Mouse (Mus musculus) forebrain, embryonic 15.5 days (tissue): ENCODE measurements around the gene Tpte. TPM values are rescaled to one million over a fixed set of nuclear protein-coding genes. Genes with fewer than 3 reads are reported as not detected.

Experiments used
- ATAC-seq: fragments of 200-750 bp; cut with Nextera tagmentation; replicated peaks from 2 replicates; pipeline ENCODE4 v1.8.0; 2017; ENCODE audit warnings: mild to moderate bottlenecking, moderate TSS enrichment, moderate library complexity
- H3K27ac ChIP-seq: fragments of 300-500 bp; sonication (generic); replicated peaks from 2 replicates; pipeline ENCODE4 v1.5.1; 2015; ENCODE audit warnings: mild to moderate bottlenecking, inconsistent platforms
- H3K27me3 ChIP-seq: fragments of 300-500 bp; sonication (generic); 2 replicates; pipeline ENCODE4 v1.6.1; 2015; ENCODE audit warnings: inconsistent platforms
- H3K36me3 ChIP-seq: fragments of 300-500 bp; sonication (generic); 2 replicates; pipeline ENCODE4 v1.6.1; 2015; ENCODE audit warnings: mild to moderate bottlenecking, inconsistent platforms
- H3K4me1 ChIP-seq: fragments of 300-500 bp; sonication (generic); 2 replicates; pipeline ENCODE4 v1.6.1; 2015; ENCODE audit warnings: inconsistent platforms
- H3K4me2 ChIP-seq: fragments of 300-500 bp; sonication (generic); replicated peaks from 2 replicates; pipeline ENCODE4 v1.6.1; 2015; ENCODE audit warnings: mild to moderate bottlenecking, inconsistent platforms
- H3K4me3 ChIP-seq: fragments of 300-500 bp; sonication (generic); 2 replicates; pipeline ENCODE4 v1.5.1; 2015; ENCODE audit warnings: mild to moderate bottlenecking, inconsistent platforms
- H3K9ac ChIP-seq: fragments of 300-500 bp; sonication (generic); replicated peaks from 2 replicates; pipeline ENCODE4 v1.6.1; 2015; ENCODE audit warnings: mild to moderate bottlenecking, inconsistent platforms
- H3K9me3 ChIP-seq: fragments of 300-500 bp; sonication (generic); 2 replicates; pipeline ENCODE4 v1.6.1; 2016; ENCODE audit warnings: inconsistent platforms
- WGBS: fragments of 180-500 bp; shearing (Covaris S2); methylation state at CpG from one replicate; pipeline ENCODE4 v1.1.7; 2015; ENCODE audit warnings: mixed read lengths; 5-methylcytosine and 5-hydroxymethylcytosine counted together
- polyA plus RNA-seq: library from polyadenylated mRNA; unstranded; fragments of >200 nt; fragmentation: Nextera tagmentation; extraction: Ambion mirVana; gene quantifications from 2 replicates; pipeline ENCODE4 v1.2.1, GENCODE M21; 2015

Tpte gene
- polyA plus RNA-seq = not detected in 2 replicates

GRCm38 (mm10) chr8:22282999-22283491 is at the start of gene Tpte:
TSS of gene Tpte (plus strand) at chr8:22283441.
- no peaks in the 10 kb centered on the region for H3K9me3 ChIP-seq
- 70% methylated on average over 2 of the region's 2 CpGs for WGBS
- no peaks in the 10 kb centered on the region for H3K27me3 ChIP-seq
- no peak within 1 kb of the TSS for H3K4me2 ChIP-seq
- no peak within 1 kb of the TSS for H3K4me3 ChIP-seq
- no peak within 1 kb of the TSS for H3K27ac ChIP-seq
- no peaks in the 10 kb centered on the region for H3K4me1 ChIP-seq
- ATAC-seq = no peak
- no peaks in the 10 kb centered on the region for H3K36me3 ChIP-seq
- H3K9ac ChIP-seq = no peak within 1 kb of the TSS

- Histone ChIP-seq H3K27me3 (no peaks in the 10 kb centered on the region), H3K36me3 (no peaks in the 10 kb centered on the region), H3K9ac (no peak overlapping the region), H3K4me2 (no peak overlapping the region), H3K27ac (no peak overlapping the region), H3K4me3 (no peak overlapping the region), H3K4me1 (no peaks in the 10 kb centered on the region), H3K9me3 (no peaks in the 10 kb centered on the region)
- WGBS = 92% methylated on average over 9 of the region's 9 CpGs
- ATAC-seq = no peak
Measured at GRCm38 (mm10) chr8:22242986-22243385, 40.3 kb upstream of the Tpte start.

- Histone ChIP-seq H3K27ac (no peak overlapping the region), H3K27me3 (no peaks in the 10 kb centered on the region), H3K4me3 (no peak overlapping the region), H3K4me2 (no peak overlapping the region), H3K4me1 (no peaks in the 10 kb centered on the region), H3K36me3 (no peaks in the 10 kb centered on the region), H3K9ac (no peak overlapping the region), H3K9me3 (no peaks in the 10 kb centered on the region)
- ATAC-seq = no peak
- WGBS = 79% methylated on average over 1 of the region's 1 CpGs
Measured at GRCm38 (mm10) chr8:22245663-22246062, 37.6 kb upstream of the Tpte start.

GRCm38 (mm10) chr8:22247956-22248355 is 35.3 kb upstream of the Tpte start:
- Histone ChIP-seq H3K27me3 (no peaks in the 10 kb centered on the region), H3K27ac (no peak overlapping the region), H3K9me3 (no peaks in the 10 kb centered on the region), H3K4me3 (no peak overlapping the region), H3K4me1 (no peaks in the 10 kb centered on the region), H3K9ac (no peak overlapping the region), H3K4me2 (no peak overlapping the region), H3K36me3 (no peaks in the 10 kb centered on the region)
- ATAC-seq = no peak
- WGBS = 41% methylated on average over 12 of the region's 12 CpGs

- H3K36me3 ChIP-seq = no peaks in the 10 kb centered on the region
- no peaks in the 10 kb centered on the region for H3K9me3 ChIP-seq
- no peaks in the 10 kb centered on the region for H3K4me1 ChIP-seq
- 78% methylated on average over 9 of the region's 9 CpGs for WGBS
- no peak overlapping the region for H3K9ac ChIP-seq
- ATAC-seq = no peak
- no peak overlapping the region for H3K27ac ChIP-seq
- no peak overlapping the region for H3K4me2 ChIP-seq
- no peaks in the 10 kb centered on the region for H3K27me3 ChIP-seq
- H3K4me3 ChIP-seq = no peak overlapping the region
Measured at GRCm38 (mm10) chr8:22249080-22249479, 34.2 kb upstream of the Tpte start.

- Histone ChIP-seq H3K27ac (no peak overlapping the region), H3K9me3 (no peaks in the 10 kb centered on the region), H3K9ac (no peak overlapping the region), H3K36me3 (no peaks in the 10 kb centered on the region), H3K4me1 (no peaks in the 10 kb centered on the region), H3K4me3 (no peak overlapping the region), H3K27me3 (no peaks in the 10 kb centered on the region), H3K4me2 (no peak overlapping the region)
- no peak for ATAC-seq
- 86% methylated on average over 18 of the region's 18 CpGs for WGBS
Measured at GRCm38 (mm10) chr8:22258946-22259450, 24.2 kb upstream of the Tpte start.

- Histone ChIP-seq H3K4me3 (no peak overlapping the region), H3K27ac (no peak overlapping the region), H3K27me3 (no peaks in the 10 kb centered on the region), H3K4me1 (no peaks in the 10 kb centered on the region), H3K9me3 (no peaks in the 10 kb centered on the region), H3K4me2 (no peak overlapping the region), H3K9ac (no peak overlapping the region), H3K36me3 (no peaks in the 10 kb centered on the region)
- 74% methylated on average over 12 of the region's 12 CpGs for WGBS
- ATAC-seq = no peak
Measured at GRCm38 (mm10) chr8:22259531-22259930, 23.7 kb upstream of the Tpte start.

GRCm38 (mm10) chr8:22260091-22260722 is 23.0 kb upstream of the Tpte start:
- 64% methylated on average over 9 of the region's 9 CpGs for WGBS
- no peak overlapping the region for H3K27ac ChIP-seq
- no peak for ATAC-seq

GRCm38 (mm10) chr8:22262267-22262666 is 21.0 kb upstream of the Tpte start:
- no peaks in the 10 kb centered on the region for H3K9me3 ChIP-seq
- no peak overlapping the region for H3K4me3 ChIP-seq
- H3K36me3 ChIP-seq = no peaks in the 10 kb centered on the region
- H3K4me2 ChIP-seq = no peak overlapping the region
- H3K27ac ChIP-seq = no peak overlapping the region
- no peak for ATAC-seq
- 81% methylated on average over 3 of the region's 3 CpGs for WGBS
- no peaks in the 10 kb centered on the region for H3K27me3 ChIP-seq
- peaks cover 6% of the 10 kb centered on the region; the same call in 1 of the 2 replicates for H3K4me1 ChIP-seq
- no peak overlapping the region for H3K9ac ChIP-seq

More at GRCm38 (mm10) chr8:22260091-22260722, 23.0 kb upstream of the Tpte start:
- Histone ChIP-seq H3K4me2 (no peak overlapping the region), H3K4me3 (no peak overlapping the region), H3K9ac (no peak overlapping the region), H3K36me3 (no peaks in the 10 kb centered on the region), H3K27me3 (no peaks in the 10 kb centered on the region), H3K9me3 (no peaks in the 10 kb centered on the region), H3K4me1 (peaks cover 6% of the 10 kb centered on the region; the same call in 1 of the 2 replicates)

- Histone ChIP-seq H3K9me3 (no peaks in the 10 kb centered on the region), H3K4me2 (no peak overlapping the region), H3K4me1 (peaks cover 6% of the 10 kb centered on the region; the same call in 1 of the 2 replicates), H3K27me3 (no peaks in the 10 kb centered on the region), H3K36me3 (no peaks in the 10 kb centered on the region), H3K9ac (no peak overlapping the region), H3K27ac (no peak overlapping the region), H3K4me3 (no peak overlapping the region)
- no peak for ATAC-seq
- 70% methylated on average over 6 of the region's 6 CpGs for WGBS
Measured at GRCm38 (mm10) chr8:22264292-22264691, 18.9 kb upstream of the Tpte start.

- Histone ChIP-seq H3K4me1 (peaks cover 6% of the 10 kb centered on the region; the same call in 1 of the 2 replicates), H3K9me3 (no peaks in the 10 kb centered on the region), H3K27me3 (no peaks in the 10 kb centered on the region), H3K4me2 (no peak overlapping the region), H3K36me3 (no peaks in the 10 kb centered on the region), H3K27ac (no peak overlapping the region), H3K4me3 (no peak overlapping the region), H3K9ac (no peak overlapping the region)
- WGBS = 67% methylated on average over 6 of the region's 6 CpGs
- no peak for ATAC-seq
Measured at GRCm38 (mm10) chr8:22264787-22265186, 18.5 kb upstream of the Tpte start.

- H3K9me3 ChIP-seq = no peaks in the 10 kb centered on the region
- no peak overlapping the region for H3K4me3 ChIP-seq
- ATAC-seq = no peak
- WGBS = 67% methylated on average over 1 of the region's 1 CpGs
- no peak overlapping the region for H3K9ac ChIP-seq
- no peaks in the 10 kb centered on the region for H3K36me3 ChIP-seq
- H3K4me2 ChIP-seq = no peak overlapping the region
- peaks cover 6% of the 10 kb centered on the region; the same call in 1 of the 2 replicates for H3K4me1 ChIP-seq
- H3K27me3 ChIP-seq = no peaks in the 10 kb centered on the region
- H3K27ac ChIP-seq = no peak overlapping the region
Measured at GRCm38 (mm10) chr8:22265194-22265593, 18.0 kb upstream of the Tpte start.
